Mouse (Mus musculus) liver, adult 2 months (tissue): ENCODE data around the gene Spock2.

Experiments used
- CTCF ChIP-seq: fragments of 200-500 bp; IDR thresholded peaks from 2 replicates; pipeline ENCODE4 v1.5.1; 2011; ENCODE audit warnings: low read depth, low read length, control low read depth
- POLR2A ChIP-seq: fragments of 200-500 bp; IDR thresholded peaks from 2 replicates; pipeline ENCODE4 v1.6.1; 2011; ENCODE audit warnings: low read length, control low read depth; ENCODE audit not compliant: insufficient read depth; ENCODE audit errors: extremely low read depth

DNA sequence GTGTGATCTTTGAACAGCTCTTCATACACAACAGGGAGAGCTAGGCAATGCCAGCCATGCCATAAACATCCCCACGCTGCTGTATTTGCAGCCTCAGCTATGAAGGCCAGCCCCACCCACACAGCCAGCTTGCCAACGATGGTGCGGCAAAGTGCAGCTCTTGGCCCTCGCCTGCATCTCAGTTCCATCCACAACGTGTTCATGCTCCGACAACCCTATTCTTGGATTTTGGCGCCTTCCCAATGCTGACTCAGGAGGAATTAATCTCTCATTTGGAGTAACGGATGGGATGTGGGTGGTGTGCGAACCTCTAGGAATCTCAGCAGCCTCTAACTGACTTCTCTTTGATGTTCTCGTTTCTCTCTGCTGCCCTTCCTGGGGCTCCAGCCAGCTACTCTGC lies 67.0 kb downstream of the Spock2 start:
- TF ChIP-seq CTCF (no peak), POLR2A (no peak)
